Mouse (Mus musculus) heart, postnatal 36 days (tissue): ENCODE results near the gene Gdf11. TPM values are rescaled to one million over a fixed set of nuclear protein-coding genes. Genes with fewer than 3 reads are reported as not detected.

Experiments used
- DNase-seq, 2 experiments: peaks; one replicate each; pipeline ENCODE4 v3.0.0; 2021 to 2022
- intact Hi-C: fragments of 180-260 bp; cut with DNase I; formaldehyde crosslinking; loops from one replicate; pipeline ENCODE4 v1.15.1; 2025
- total RNA-seq, 2 experiments: library from RNA; stranded (reverse); gene quantifications; 2 replicates each; pipeline ENCODE4 v1.2.3; 2021

Gdf11 gene
- total RNA-seq, 2 experiments from 2014 or later, result 1.9 to 2.8 TPM

GRCm38 (mm10) chr10:128840612-128841011, 50.9 kb downstream of the Gdf11 start:
- DNase-seq, result no peak
- intact Hi-C loops, result loop anchor here (5.0 kb wide), 1 partner anchor 137 kb away; no protein-coding TSS in a partner anchor

GRCm38 (mm10) chr10:128839434-128839833, 52.1 kb downstream of the Gdf11 start:
- DNase-seq, result no peak
- intact Hi-C loops, result no loop called here

- DNase-seq, result no peak
- intact Hi-C loops, result no loop called here
Observed at GRCm38 (mm10) chr10:128837400-128837799, 54.1 kb downstream of the Gdf11 start.

Other genes with a start within 250 kb of the Gdf11 start
- under 1 TPM; 0.62 to 0.69 TPM for gene Ikzf4, start 245.7 kb downstream of the Gdf11 start, total RNA-seq
- 10 to 100 TPM; 23.7 to 27.0 TPM for gene Suox, start 217.6 kb downstream of the Gdf11 start, total RNA-seq
- 10 to 100 TPM; 80.8 to 81.1 TPM for gene Rab5b, start 195.5 kb downstream of the Gdf11 start, total RNA-seq
- gene Pmel, start 187.5 kb downstream of the Gdf11 start, total RNA-seq, result under 1 TPM; 0.46 to 0.50 TPM
- gene Cdk2, start 186.7 kb downstream of the Gdf11 start, total RNA-seq, result 10 to 100 TPM; 13.8 to 13.9 TPM
- gene Dgka, start 146.9 kb downstream of the Gdf11 start, total RNA-seq, result 10 to 100 TPM; 11.5 to 12.8 TPM
- 1 to 10 TPM; 7.8 to 9.7 TPM for gene Pym1, start 143.8 kb downstream of the Gdf11 start, total RNA-seq
- 1 to 10 TPM; 3.5 to 4.0 TPM for gene Mmp19, start 100.8 kb downstream of the Gdf11 start, total RNA-seq
- gene Dnajc14, start 87.7 kb downstream of the Gdf11 start, total RNA-seq, result 10 to 100 TPM; 32.8 to 36.4 TPM
- 1 to 10 TPM; 6.8 to 7.0 TPM for gene Tmem198b, start 87.3 kb downstream of the Gdf11 start, total RNA-seq
- gene Sarnp, start 74.4 kb downstream of the Gdf11 start, total RNA-seq, result 10 to 100 TPM; 38.0 to 39.1 TPM
- gene Ormdl2, start 70.1 kb downstream of the Gdf11 start, total RNA-seq, result 1 to 10 TPM; 7.9 to 8.0 TPM
- gene Cd63, start 9.3 kb upstream of the Gdf11 start, total RNA-seq, result 100 to 1,000 TPM; 117 to 143 TPM
- gene Rdh5, start 31.2 kb upstream of the Gdf11 start, total RNA-seq, result 1 to 10 TPM; 6.4 to 7.5 TPM
- gene Bloc1s1, start 32.3 kb upstream of the Gdf11 start, total RNA-seq, result 100 to 1,000 TPM; 184 to 206 TPM
- 100 to 1,000 TPM; 160 to 167 TPM for gene Itga7, start 42.1 kb upstream of the Gdf11 start, total RNA-seq
- not detected for gene Mettl7b, start 69.3 kb upstream of the Gdf11 start, total RNA-seq
- not detected for gene Olfr9, start 97.7 kb upstream of the Gdf11 start, total RNA-seq
- gene Olfr763, start 119.1 kb upstream of the Gdf11 start, total RNA-seq, result not detected
- gene Olfr764-ps1, start 148.2 kb upstream of the Gdf11 start, total RNA-seq, result not detected
- gene Olfr765, start 158.3 kb upstream of the Gdf11 start, total RNA-seq, result not detected
- not detected for gene Olfr766-ps1, start 177.3 kb upstream of the Gdf11 start, total RNA-seq
- not detected for gene Olfr767, start 191.2 kb upstream of the Gdf11 start, total RNA-seq
- gene Olfr768, start 207.7 kb upstream of the Gdf11 start, total RNA-seq, result not detected
- gene Olfr769, start 226.1 kb upstream of the Gdf11 start, total RNA-seq, result not detected
- not detected for gene Olfr770, start 247.3 kb upstream of the Gdf11 start, total RNA-seq